Mouse (Mus musculus) spleen, adult 2 months (tissue): ENCODE data around the gene Numa1. TPM values are rescaled to one million over a fixed set of nuclear protein-coding genes. Genes with fewer than 3 reads are reported as not detected.

Experiments
- DNase-seq, 2 experiments: peaks; one replicate each; pipeline versions ENCODE4 v3.0.0 to v3.0.0-alpha.2; 2012 to 2021; ENCODE audit warnings: low spot score in 2 of 2, low read depth in 1 of 2
- H3K27ac ChIP-seq: fragments of 200-500 bp; 2 replicates; pipeline ENCODE4 v1.5.1; 2012; ENCODE audit warnings: low read length, inconsistent platforms; ENCODE audit not compliant: insufficient read depth
- H3K27me3 ChIP-seq: fragments of 200-500 bp; 2 replicates; pipeline ENCODE4 v1.6.1; 2012; ENCODE audit warnings: mild to moderate bottlenecking, moderate library complexity, low read length, inconsistent platforms; ENCODE audit not compliant: control insufficient read depth, insufficient read depth
- H3K36me3 ChIP-seq: fragments of 200-500 bp; 2 replicates; pipeline ENCODE4 v1.6.1; 2012; ENCODE audit warnings: mild to moderate bottlenecking, low read length, inconsistent platforms; ENCODE audit not compliant: control insufficient read depth, insufficient read depth
- H3K4me1 ChIP-seq: fragments of 200-500 bp; 2 replicates; pipeline ENCODE4 v1.6.1; 2011; ENCODE audit warnings: inconsistent platforms; ENCODE audit not compliant: control insufficient read depth, insufficient read depth, insufficient read length
- H3K4me3 ChIP-seq: fragments of 200-500 bp; 2 replicates; pipeline ENCODE4 v1.5.1; 2011; ENCODE audit warnings: mild to moderate bottlenecking, inconsistent platforms; ENCODE audit not compliant: insufficient read depth, insufficient read length; ENCODE audit errors: extremely low read depth
- CTCF ChIP-seq: fragments of 200-500 bp; IDR thresholded peaks from 2 replicates; pipeline ENCODE4 v1.5.1; 2011; ENCODE audit warnings: mild to moderate bottlenecking, inconsistent platforms; ENCODE audit not compliant: insufficient read depth, insufficient read length, insufficient replicate concordance; ENCODE audit errors: extremely low read depth
- POLR2A ChIP-seq: fragments of 200-500 bp; IDR thresholded peaks from 2 replicates; pipeline ENCODE4 v1.6.1; 2011; ENCODE audit warnings: low read depth, low read length, inconsistent platforms
- WGBS: fragments of 180-500 bp; shearing (Covaris S2); methylation state at CpG from one replicate; pipeline ENCODE4 v1.1.7; 2018; 5-methylcytosine and 5-hydroxymethylcytosine counted together
- polyA plus RNA-seq: library from polyadenylated mRNA; depleted of rRNA; stranded (reverse); fragments of >200 nt; gene quantifications from 2 replicates; pipeline ENCODE4 v1.2.3, GENCODE M21; 2012

Gene Numa1
- polyA plus RNA-seq, 1 experiment = 89.8 TPM

GRCm38 (mm10) chr7:101970821-101971461 is 37.0 kb downstream of the Numa1 start:
- peak overlapping the region; percentile 76 for H3K4me3 ChIP-seq
- WGBS = under 1% methylated on average over 19 of the region's 19 CpGs
- DNase-seq = peak; percentile 43 to 60
- TF ChIP-seq POLR2A (no peak), CTCF (no peak)
- H3K27me3 ChIP-seq = no peaks in the 10 kb centered on the region
- H3K4me1 ChIP-seq = peaks cover 3% of the 10 kb centered on the region; the same call in 1 of the 2 replicates
- H3K27ac ChIP-seq = peak overlapping the region; percentile 96
- no peaks in the 10 kb centered on the region for H3K36me3 ChIP-seq

GRCm38 (mm10) chr7:101971721-101972120 is 37.8 kb downstream of the Numa1 start:
- no peaks in the 10 kb centered on the region for H3K27me3 ChIP-seq
- no peak for DNase-seq
- 33% methylated on average over 2 of the region's 2 CpGs for WGBS
- peaks cover 3% of the 10 kb centered on the region; the same call in 1 of the 2 replicates for H3K4me1 ChIP-seq
- H3K36me3 ChIP-seq = no peaks in the 10 kb centered on the region
- peak overlapping the region; percentile 96; the same call in 1 of the 2 replicates for H3K27ac ChIP-seq
- TF ChIP-seq CTCF = no peak
- TF ChIP-seq POLR2A = no peak
- peak overlapping the region; percentile 76; the same call in 1 of the 2 replicates for H3K4me3 ChIP-seq

- H3K36me3 ChIP-seq = peaks cover 3% of the 10 kb centered on the region; the same call in 1 of the 2 replicates
- H3K4me1 ChIP-seq = peaks cover 3% of the 10 kb centered on the region; the same call in 1 of the 2 replicates
- H3K27ac ChIP-seq = no peak overlapping the region
- 33% methylated on average over 3 of the region's 3 CpGs for WGBS
- TF ChIP-seq POLR2A (no peak), CTCF (no peak)
- H3K4me3 ChIP-seq = no peak overlapping the region
- no peaks in the 10 kb centered on the region for H3K27me3 ChIP-seq
- DNase-seq = no peak
Measured at GRCm38 (mm10) chr7:101973730-101974129, 39.8 kb downstream of the Numa1 start.

DNA sequence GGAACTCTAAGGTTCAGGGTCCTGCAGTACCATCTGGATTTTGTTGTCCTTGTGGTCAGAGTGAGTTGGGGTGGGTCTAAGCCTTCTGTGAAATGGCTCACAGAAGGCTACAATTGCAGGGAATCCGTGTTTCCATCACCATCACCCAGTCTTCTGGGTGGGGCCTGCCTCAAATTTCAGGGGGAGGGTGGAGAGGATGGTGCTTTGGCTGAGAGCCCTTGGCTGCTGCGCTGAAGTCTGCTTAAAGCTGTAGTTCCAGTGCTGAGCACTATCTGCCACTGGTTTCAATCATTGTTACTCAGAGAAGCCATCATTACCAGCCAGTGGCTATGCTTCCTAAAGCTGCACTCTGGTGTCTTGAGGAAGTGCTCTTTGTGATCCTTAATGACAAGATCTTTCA is 40.6 kb downstream of the Numa1 start:
- Histone ChIP-seq H3K4me1 (peaks cover 3% of the 10 kb centered on the region; the same call in 1 of the 2 replicates), H3K27ac (no peak overlapping the region), H3K36me3 (peaks cover 3% of the 10 kb centered on the region; the same call in 1 of the 2 replicates), H3K27me3 (no peaks in the 10 kb centered on the region), H3K4me3 (no peak overlapping the region)
- 42% methylated on average over 2 of the region's 2 CpGs for WGBS
- DNase-seq = no peak
- TF ChIP-seq CTCF = no peak
- TF ChIP-seq POLR2A = no peak

DNA sequence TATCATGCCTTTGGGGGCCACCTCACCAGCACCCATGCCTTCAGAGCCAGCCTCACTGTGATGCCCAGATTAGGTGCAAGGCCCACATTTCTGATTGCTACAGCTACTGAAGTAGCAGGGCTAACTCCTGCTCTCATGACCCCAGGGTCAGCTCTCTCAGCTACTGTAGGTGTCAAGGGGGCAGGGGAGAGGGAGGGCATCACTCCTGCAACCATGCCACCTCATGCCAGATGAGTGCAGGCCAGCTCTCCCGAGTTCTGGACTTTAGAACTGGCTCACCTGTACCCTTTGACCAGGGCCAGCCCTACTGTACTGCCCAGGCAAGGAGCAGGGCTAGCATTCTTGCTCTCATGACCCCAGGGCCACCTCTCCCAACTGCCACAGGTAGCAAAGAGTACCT is 48.8 kb downstream of the Numa1 start:
- H3K4me3 ChIP-seq = no peak overlapping the region
- no peaks in the 10 kb centered on the region for H3K4me1 ChIP-seq
- no peak for DNase-seq
- H3K27me3 ChIP-seq = no peaks in the 10 kb centered on the region
- peaks cover 10% of the 10 kb centered on the region for H3K36me3 ChIP-seq
- no peak for TF ChIP-seq POLR2A
- TF ChIP-seq CTCF = no peak
- no peak overlapping the region for H3K27ac ChIP-seq
- 87% methylated on average over 1 of the region's 1 CpGs for WGBS

DNA sequence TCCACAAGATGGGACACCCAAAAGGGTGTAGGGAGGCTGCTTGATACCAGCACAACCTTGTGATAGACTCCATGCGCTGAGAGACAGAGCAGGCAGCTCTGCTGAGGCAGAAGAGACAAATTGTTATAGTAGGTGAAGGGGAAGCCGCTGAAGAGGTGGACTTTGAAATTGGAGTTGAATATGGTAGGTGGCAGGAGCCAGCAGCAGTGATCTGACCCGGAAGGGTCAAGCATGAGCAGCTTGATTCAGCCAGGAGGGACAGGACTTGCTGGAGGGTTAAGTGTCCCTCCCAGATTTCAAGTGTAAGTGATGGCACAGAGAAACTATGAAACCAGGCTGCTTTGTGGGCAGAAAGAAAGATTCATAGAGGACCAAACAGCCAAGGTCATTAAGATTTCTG is 51.2 kb downstream of the Numa1 start:
- Histone ChIP-seq H3K4me1 (no peaks in the 10 kb centered on the region), H3K4me3 (no peak overlapping the region), H3K36me3 (peaks cover 23% of the 10 kb centered on the region), H3K27me3 (no peaks in the 10 kb centered on the region), H3K27ac (no peak overlapping the region)
- DNase-seq = no peak
- TF ChIP-seq CTCF = no peak
- no peak for TF ChIP-seq POLR2A
- 93% methylated on average over 3 of the region's 3 CpGs for WGBS

- Histone ChIP-seq H3K4me1 (peaks cover 6% of the 10 kb centered on the region; the same call in 1 of the 2 replicates), H3K36me3 (peaks cover 56% of the 10 kb centered on the region), H3K4me3 (no peak overlapping the region), H3K27me3 (no peaks in the 10 kb centered on the region), H3K27ac (no peak overlapping the region)
- TF ChIP-seq CTCF (no peak), POLR2A (no peak)
- WGBS = 46% methylated on average over 3 of the region's 3 CpGs
- DNase-seq = peak in 1 of 2 experiments; percentile 9
Measured at GRCm38 (mm10) chr7:101994241-101994640, 60.3 kb downstream of the Numa1 start.
